In genomic region chr3:79784362-79784736, GRCm38 (mm10) we compare ENCODE assay signal across 9 mouse cellular contexts. TPM values are rescaled to one million over a fixed set of nuclear protein-coding genes. Genes with fewer than 3 reads are reported as not detected.
DNase-seq lines count a peak whose midpoint lies in the region; ATAC-seq and TF ChIP-seq lines count a peak whose summit lies in the region.
"Had no signal": no experiment of that assay in that cellular context is flagged by ENCODE, and none has a peak within 500 bp of the region (broad histone marks: within the 10 kb centered on the region; RNA-seq: fewer than 3 reads in every experiment).

No protein-coding gene starts in this region.

- peak overlapping the region; percentile 52 for H3K4me2 ChIP-seq in lung, embryonic 15.5 days
- H3K4me2 ChIP-seq in limb, embryonic 14.5 days (replicated peaks; ENCODE audit: low read depth, low read length, severe bottlenecking): peak overlapping the region; percentile 20
- H3K4me2 ChIP-seq in stomach, postnatal 0 days (replicated peaks; ENCODE audit: low read depth): peak overlapping the region; percentile 23; the same call in 1 of the 2 replicates
- H3K4me2 ChIP-seq: liver, embryonic 13.5 days had no signal

- 5% methylated on average over 11 of the region's 11 CpGs for WGBS in lung, embryonic 15.5 days
- 6% methylated on average over 11 of the region's 11 CpGs for WGBS in limb, embryonic 14.5 days
- WGBS in stomach, postnatal 0 days: 18% methylated on average over 11 of the region's 11 CpGs

- no peaks in the 10 kb centered on the region for H3K36me3 ChIP-seq in lung, embryonic 15.5 days
- H3K36me3 ChIP-seq in limb, embryonic 14.5 days (ENCODE audit: control insufficient read depth, insufficient read depth, low read length): no peaks in the 10 kb centered on the region
- no peaks in the 10 kb centered on the region for H3K36me3 ChIP-seq in stomach, postnatal 0 days (ENCODE audit: control insufficient read depth, insufficient read depth, low read length)
- H3K36me3 ChIP-seq: liver, embryonic 13.5 days had no signal

- peak overlapping the region; percentile 15; the same call in 1 of the 2 replicates for H3K4me3 ChIP-seq in lung, embryonic 15.5 days
- no peak overlapping the region for H3K4me3 ChIP-seq in limb, embryonic 14.5 days (replicated peaks; ENCODE audit: low read length)
- H3K4me3 ChIP-seq in stomach, postnatal 0 days (ENCODE audit: low read depth, low read length): no peak overlapping the region
- H3K4me3 ChIP-seq: liver, embryonic 13.5 days had no signal

- H3K9me3 ChIP-seq in lung, embryonic 15.5 days: no peaks in the 10 kb centered on the region
- H3K9me3 ChIP-seq in limb, embryonic 14.5 days (ENCODE audit: control insufficient read depth, low read length): no peaks in the 10 kb centered on the region
- no peaks in the 10 kb centered on the region for H3K9me3 ChIP-seq in stomach, postnatal 0 days (ENCODE audit: control insufficient read depth, low read length)
- H3K9me3 ChIP-seq: liver, embryonic 13.5 days had no signal

- peaks cover 10% of the 10 kb centered on the region for H3K4me1 ChIP-seq in lung, embryonic 15.5 days
- H3K4me1 ChIP-seq in limb, embryonic 14.5 days (ENCODE audit: control insufficient read depth, insufficient read depth, low read length): no peaks in the 10 kb centered on the region
- H3K4me1 ChIP-seq in stomach, postnatal 0 days (replicated peaks; ENCODE audit: control insufficient read depth, insufficient read depth): no peaks in the 10 kb centered on the region
- H3K4me1 ChIP-seq: liver, embryonic 13.5 days had no signal

- no peak for TF ChIP-seq POLR2A in limb, embryonic 14.5 days (IDR thresholded peaks at IDR 0.05; ENCODE audit: borderline replicate concordance, extremely low read depth, insufficient read depth, insufficient read length)

- H3K27me3 ChIP-seq in lung, embryonic 15.5 days: no peaks in the 10 kb centered on the region
- H3K27me3 ChIP-seq in limb, embryonic 14.5 days (ENCODE audit: control insufficient read depth, insufficient read depth, low read length): no peaks in the 10 kb centered on the region
- no peaks in the 10 kb centered on the region for H3K27me3 ChIP-seq in stomach, postnatal 0 days (ENCODE audit: control insufficient read depth, insufficient read depth, low read length)

- H3K9ac ChIP-seq in lung, embryonic 15.5 days: no peak overlapping the region
- no peak overlapping the region for H3K9ac ChIP-seq in limb, embryonic 14.5 days (ENCODE audit: low read depth, low read length, severe bottlenecking)
- no peak overlapping the region for H3K9ac ChIP-seq in stomach, postnatal 0 days (ENCODE audit: low read length)
- H3K9ac ChIP-seq: liver, embryonic 13.5 days had no signal

- no peak overlapping the region for H3K27ac ChIP-seq in lung, embryonic 15.5 days
- H3K27ac ChIP-seq in limb, embryonic 14.5 days (replicated peaks; ENCODE audit: low read depth, low read length): no peak overlapping the region
- no peak overlapping the region for H3K27ac ChIP-seq in stomach, postnatal 0 days (replicated peaks)
- H3K27ac ChIP-seq: liver, embryonic 13.5 days had no signal

- TF ChIP-seq EP300 in stomach, postnatal 0 days (optimal IDR thresholded peaks at IDR 0.05): no peak

- ATAC-seq in lung, embryonic 15.5 days (ENCODE audit: borderline replicate concordance, extremely low read depth, low FRiP score, low TSS enrichment): no peak
- no peak for ATAC-seq in limb, embryonic 14.5 days (ENCODE audit: low FRiP score, low read depth)
- no peak for ATAC-seq in stomach, postnatal 0 days (ENCODE audit: low FRiP score, low TSS enrichment)

- DNase-seq in adrenal gland, postnatal 14 days: peak; percentile 4
- no peak for DNase-seq in adrenal gland, postnatal 25 days
- DNase-seq in lung, postnatal 14 days: no peak
- DNase-seq in limb, embryonic 14.5 days (ENCODE audit: low spot score): no peak
- DNase-seq in stomach, postnatal 0 days (ENCODE audit: low spot score): no peak
- DNase-seq in c-Kit-positive CD71-positive TER-119-positive erythroid progenitor cells, embryonic 14.5 days (ENCODE audit: low spot score): no peak
- DNase-seq in frontal cortex, postnatal 14 days (ENCODE audit: low spot score in 2 of 2): no peak
- DNase-seq: liver, embryonic 13.5 days had no signal

- TF ChIP-seq CTCF in stomach, postnatal 0 days (IDR thresholded peaks at IDR 0.05; ENCODE audit: low read depth): no peak

RNA-seq across cellular contexts. Expression of gene Rxfp1, which starts 46.7 kb away (rescaled TPM):
- 0.19 and 0.75 TPM in 2 replicates for total RNA-seq in adrenal gland, postnatal 14 days (2021)
- total RNA-seq in adrenal gland, postnatal 25 days (2021): 0.06 TPM in 1 of 2 replicates, not detected in the other
- 0.63 and 1.3 TPM in 2 replicates for polyA plus RNA-seq in lung, embryonic 15.5 days (2015; fragmentation: Nextera tagmentation; extraction: Ambion mirVana)
- polyA plus RNA-seq in limb, embryonic 14.5 days (2012; rRNA removed): 0.51 and 1.0 TPM in 2 replicates
- polyA plus RNA-seq in limb, embryonic 14.5 days (2014; fragmentation: Nextera tagmentation; extraction: Ambion mirVana): 0.08 and 0.25 TPM in 2 replicates
- 0.04 TPM in 1 of 2 replicates, not detected in the other for polyA plus RNA-seq in stomach, postnatal 0 days (2015; fragmentation: Nextera tagmentation; extraction: Ambion mirVana)
- polyA plus RNA-seq: liver, embryonic 13.5 days had no signal
